Mouse (Mus musculus) left cerebral cortex, postnatal 36 days (tissue): ENCODE measurements around the gene Fabp1. TPM values are rescaled to one million over a fixed set of nuclear protein-coding genes. Genes with fewer than 3 reads are reported as not detected.

Experiments
- DNase-seq, 2 experiments: peaks; one replicate each; pipeline ENCODE4 v3.0.0; 2021 to 2022; ENCODE audit warnings: low spot score in 2 of 2, mixed read lengths in 1 of 2
- intact Hi-C: fragments of 180-260 bp; cut with DNase I; formaldehyde crosslinking; loops from one replicate; pipeline ENCODE4 v1.15.1; 2025
- total RNA-seq, 2 experiments: library from RNA; stranded (reverse); gene quantifications; 2 replicates each; pipeline ENCODE4 v1.2.3; 2021

The Fabp1 gene
- total RNA-seq, result not detected

- no peak for DNase-seq
Measured at GRCm38 (mm10) chr6:71199612-71200011, at the start of gene Fabp1. Fabp1 (plus strand) TSS chr6:71199827.

GRCm38 (mm10) chr6:71151098-71151497 is 48.5 kb upstream of the Fabp1 start:
- intact Hi-C loops, result loop anchor here (5.0 kb wide), 1 partner anchor 656 kb away; no protein-coding TSS in a partner anchor
- no peak for DNase-seq

More at GRCm38 (mm10) chr6:71199612-71200011, at the start of gene Fabp1:
- intact Hi-C loops, result no loop called here

GRCm38 (mm10) chr6:71153486-71153885 is 46.1 kb upstream of the Fabp1 start:
- DNase-seq, result no peak
- intact Hi-C loops, result loop anchor here (5.0 kb wide), 1 partner anchor 654 kb away; no protein-coding TSS in a partner anchor

- intact Hi-C loops, result loop anchor here (5.0 kb wide), 1 partner anchor 652 kb away; no protein-coding TSS in a partner anchor
- DNase-seq, result no peak
Measured at GRCm38 (mm10) chr6:71154861-71155260, 44.8 kb upstream of the Fabp1 start.

GRCm38 (mm10) chr6:71156674-71157326 is 42.8 kb upstream of the Fabp1 start:
- DNase-seq, result no peak
- intact Hi-C loops, result no loop called here

- intact Hi-C loops, result no loop called here
- no peak for DNase-seq
Measured at GRCm38 (mm10) chr6:71161290-71161689, 38.3 kb upstream of the Fabp1 start.

- intact Hi-C loops, result no loop called here
- DNase-seq, result no peak
Measured at GRCm38 (mm10) chr6:71162269-71162668, 37.4 kb upstream of the Fabp1 start.

GRCm38 (mm10) chr6:71164394-71164793 is 35.2 kb upstream of the Fabp1 start:
- intact Hi-C loops, result no loop called here
- DNase-seq, result no peak

- intact Hi-C loops, result loop anchor here (5.0 kb wide), 1 partner anchor 231 kb away; no protein-coding TSS in a partner anchor
Measured at GRCm38 (mm10) chr6:71166551-71167169, 33.0 kb upstream of the Fabp1 start.

GRCm38 (mm10) chr6:71172812-71173580 is 26.6 kb upstream of the Fabp1 start:
- intact Hi-C loops, result no loop called here
- DNase-seq, result no peak

More at GRCm38 (mm10) chr6:71166551-71167169, 33.0 kb upstream of the Fabp1 start:
- no peak for DNase-seq

- DNase-seq, result no peak
- intact Hi-C loops, result no loop called here
Measured at GRCm38 (mm10) chr6:71180596-71180995, 19.0 kb upstream of the Fabp1 start.

- DNase-seq, result no peak
- intact Hi-C loops, result no loop called here
Measured at GRCm38 (mm10) chr6:71184941-71185604, 14.6 kb upstream of the Fabp1 start.

- intact Hi-C loops, result no loop called here
- DNase-seq, result no peak
Measured at GRCm38 (mm10) chr6:71189578-71189977, 10.0 kb upstream of the Fabp1 start.

- intact Hi-C loops, result no loop called here
- no peak for DNase-seq
Measured at GRCm38 (mm10) chr6:71190501-71190900, 9.1 kb upstream of the Fabp1 start.

GRCm38 (mm10) chr6:71193151-71193740 is 6.4 kb upstream of the Fabp1 start:
- DNase-seq, result no peak
- intact Hi-C loops, result no loop called here

- DNase-seq, result no peak
- intact Hi-C loops, result no loop called here
Measured at GRCm38 (mm10) chr6:71196107-71196506, 3.5 kb upstream of the Fabp1 start.

GRCm38 (mm10) chr6:71197636-71198535 is 1.7 kb upstream of the Fabp1 start:
- no peak for DNase-seq
- intact Hi-C loops, result no loop called here

GRCm38 (mm10) chr6:71201925-71202324 is 2.3 kb downstream of the Fabp1 start:
- intact Hi-C loops, result no loop called here

GRCm38 (mm10) chr6:71203674-71204073 is 4.0 kb downstream of the Fabp1 start:
- DNase-seq, result no peak
- intact Hi-C loops, result no loop called here

More at GRCm38 (mm10) chr6:71201925-71202324, 2.3 kb downstream of the Fabp1 start:
- no peak for DNase-seq
